Mouse (Mus musculus) kidney, adult 2 months (tissue): Measurements from ENCODE around the gene Cav1. TPM values are rescaled to one million over a fixed set of nuclear protein-coding genes. Genes with fewer than 3 reads are reported as not detected.
A peak's percentile ranks its signal among the peaks of the same experiment; 100 is the strongest.

Experiments used
- DNase-seq: peaks from one replicate; pipeline ENCODE4 v3.0.0; 2021
- H3K27ac ChIP-seq: fragments of 200-500 bp; 2 replicates; pipeline ENCODE4 v1.5.1; 2012; ENCODE audit warnings: low read depth, low read length, control low read depth, inconsistent platforms; ENCODE audit not compliant: insufficient read depth
- H3K27me3 ChIP-seq: fragments of 200-500 bp; replicated peaks from 2 replicates; pipeline ENCODE4 v1.6.1; 2012; ENCODE audit warnings: mild to moderate bottlenecking, moderate library complexity, low read length, inconsistent platforms; ENCODE audit not compliant: control insufficient read depth, insufficient read depth
- H3K36me3 ChIP-seq: fragments of 200-500 bp; 2 replicates; pipeline ENCODE4 v1.6.1; 2012; ENCODE audit warnings: mild to moderate bottlenecking, moderate library complexity, low read length, inconsistent platforms; ENCODE audit not compliant: control insufficient read depth, insufficient read depth
- H3K4me1 ChIP-seq: fragments of 200-500 bp; 2 replicates; pipeline ENCODE4 v1.6.1; 2011; ENCODE audit warnings: low read length; ENCODE audit not compliant: control insufficient read depth, insufficient read depth
- H3K4me3 ChIP-seq: fragments of 200-500 bp; 2 replicates; pipeline ENCODE4 v1.5.1; 2011; ENCODE audit warnings: mild to moderate bottlenecking, low read depth, low read length, control low read depth; ENCODE audit not compliant: insufficient read depth
- CTCF ChIP-seq: fragments of 200-500 bp; conservative IDR thresholded peaks from 2 replicates; pipeline ENCODE4 v1.5.1; 2011; ENCODE audit warnings: low read depth, mild to moderate bottlenecking, control low read depth, low read length, moderate library complexity, mixed read lengths; ENCODE audit not compliant: insufficient read depth, insufficient read length
- POLR2A ChIP-seq: fragments of 200-500 bp; IDR thresholded peaks from one replicate; pipeline ENCODE4 v1.6.1; 2011; ENCODE audit warnings: low read depth, low read length, control low read depth
- WGBS: fragments of 180-500 bp; shearing (Covaris S2); methylation state at CpG from one replicate; pipeline ENCODE4 v1.1.7; 2018; 5-methylcytosine and 5-hydroxymethylcytosine counted together
- polyA plus RNA-seq: library from polyadenylated mRNA; depleted of rRNA; stranded (reverse); fragments of >200 nt; gene quantifications from 2 replicates; pipeline ENCODE4 v1.2.3, GENCODE M21; 2012

The Cav1 gene
- polyA plus RNA-seq, 1 experiment = 149 TPM

GRCm38 (mm10) chr6:17348011-17348410 is 41.9 kb downstream of the Cav1 start:
- WGBS = 86% methylated on average over 3 of the region's 3 CpGs

GRCm38 (mm10) chr6:17350803-17351202 is 44.7 kb downstream of the Cav1 start:
- WGBS = 81% methylated on average over 5 of the region's 5 CpGs
- Histone ChIP-seq H3K27ac (no peak overlapping the region), H3K36me3 (no peaks in the 10 kb centered on the region), H3K4me1 (no peaks in the 10 kb centered on the region), H3K27me3 (no peaks in the 10 kb centered on the region), H3K4me3 (no peak overlapping the region)
- TF ChIP-seq POLR2A (no peak), CTCF (no peak)
- DNase-seq = no peak

More at GRCm38 (mm10) chr6:17348011-17348410, 41.9 kb downstream of the Cav1 start:
- no peaks in the 10 kb centered on the region for H3K4me1 ChIP-seq
- no peak overlapping the region for H3K27ac ChIP-seq
- no peaks in the 10 kb centered on the region for H3K27me3 ChIP-seq
- H3K4me3 ChIP-seq = no peak overlapping the region
- no peaks in the 10 kb centered on the region for H3K36me3 ChIP-seq
- no peak for DNase-seq
- TF ChIP-seq CTCF (no peak), POLR2A (no peak)

- WGBS = 9% methylated on average over 6 of the region's 6 CpGs
- no peak for TF ChIP-seq POLR2A
- TF ChIP-seq CTCF = peak; percentile 70
- H3K4me1 ChIP-seq = no peaks in the 10 kb centered on the region
- no peak overlapping the region for H3K27ac ChIP-seq
- DNase-seq = peak; percentile 58
- no peaks in the 10 kb centered on the region for H3K36me3 ChIP-seq
- no peaks in the 10 kb centered on the region for H3K27me3 ChIP-seq
- no peak overlapping the region for H3K4me3 ChIP-seq
These were observed 53.0 kb downstream of the Cav1 start for GRCm38 (mm10) chr6:17358896-17359690.

- TF ChIP-seq POLR2A (no peak), CTCF (0 out of 2 replicates have a peak, but pooled peaks have one; percentile 6)
- Histone ChIP-seq H3K27ac (no peak overlapping the region), H3K4me1 (no peaks in the 10 kb centered on the region), H3K27me3 (no peaks in the 10 kb centered on the region), H3K4me3 (no peak overlapping the region), H3K36me3 (no peaks in the 10 kb centered on the region)
- DNase-seq = peak; percentile 39
- WGBS = 42% methylated on average over 3 of the region's 3 CpGs
These were observed 56.6 kb downstream of the Cav1 start for GRCm38 (mm10) chr6:17362771-17363170.

- Histone ChIP-seq H3K4me3 (no peak overlapping the region), H3K36me3 (no peaks in the 10 kb centered on the region), H3K4me1 (no peaks in the 10 kb centered on the region), H3K27ac (no peak overlapping the region), H3K27me3 (no peaks in the 10 kb centered on the region)
- TF ChIP-seq POLR2A (no peak), CTCF (no peak)
- DNase-seq = no peak
- 81% methylated on average over 17 of the region's 17 CpGs for WGBS
These were observed 57.5 kb downstream of the Cav1 start for GRCm38 (mm10) chr6:17363446-17364179.

GRCm38 (mm10) chr6:17374326-17374725 is 68.2 kb downstream of the Cav1 start:
- TF ChIP-seq CTCF (no peak), POLR2A (no peak)
- whole genome bisulfite sequencing = 90% methylated on average over 5 of the region's 5 CpGs
- DNase-seq = no peak

GRCm38 (mm10) chr6:17377371-17377770 is 71.2 kb downstream of the Cav1 start:
- WGBS = 77% methylated on average over 2 of the region's 2 CpGs
- DNase-seq = no peak
- Histone ChIP-seq H3K27me3 (no peaks in the 10 kb centered on the region), H3K27ac (no peak overlapping the region), H3K4me1 (peaks cover 8% of the 10 kb centered on the region), H3K4me3 (no peak overlapping the region), H3K36me3 (no peaks in the 10 kb centered on the region)
- TF ChIP-seq CTCF = no peak
- no peak for TF ChIP-seq POLR2A

More at GRCm38 (mm10) chr6:17374326-17374725, 68.2 kb downstream of the Cav1 start:
- Histone ChIP-seq H3K4me1 (peaks cover 6% of the 10 kb centered on the region), H3K4me3 (no peak overlapping the region), H3K27ac (no peak overlapping the region), H3K36me3 (no peaks in the 10 kb centered on the region), H3K27me3 (no peaks in the 10 kb centered on the region)
